Mouse (Mus musculus) forebrain, embryonic 13.5 days (tissue): ENCODE results near the gene Pitx2. TPM values are rescaled to one million over a fixed set of nuclear protein-coding genes. Genes with fewer than 3 reads are reported as not detected.

Source experiments
- ATAC-seq: fragments of 200-750 bp; cut with Nextera tagmentation; 2 replicates; pipeline ENCODE4 v1.8.0; 2017
- H3K27ac ChIP-seq: fragments of 300-500 bp; sonication (generic); 2 replicates; pipeline ENCODE4 v1.5.1; 2015; ENCODE audit warnings: inconsistent platforms, mild to moderate bottlenecking, moderate library complexity
- H3K27me3 ChIP-seq: fragments of 300-500 bp; sonication (generic); 2 replicates; pipeline ENCODE4 v1.6.1; 2015; ENCODE audit warnings: mild to moderate bottlenecking, inconsistent platforms
- H3K36me3 ChIP-seq: fragments of 300-500 bp; sonication (generic); 2 replicates; pipeline ENCODE4 v1.6.1; 2015; ENCODE audit warnings: mild to moderate bottlenecking, inconsistent platforms; ENCODE audit not compliant: poor library complexity, severe bottlenecking
- H3K4me1 ChIP-seq: fragments of 300-500 bp; sonication (generic); 2 replicates; pipeline ENCODE4 v1.6.1; 2015; ENCODE audit warnings: inconsistent platforms
- H3K4me2 ChIP-seq: fragments of 300-500 bp; sonication (generic); 2 replicates; pipeline ENCODE4 v1.6.1; 2015; ENCODE audit warnings: inconsistent platforms, mild to moderate bottlenecking, moderate library complexity
- H3K4me3 ChIP-seq: fragments of 300-500 bp; sonication (generic); 2 replicates; pipeline ENCODE4 v1.5.1; 2015; ENCODE audit warnings: mild to moderate bottlenecking, inconsistent platforms
- H3K9ac ChIP-seq: fragments of 300-500 bp; sonication (generic); 2 replicates; pipeline ENCODE4 v1.6.1; 2015; ENCODE audit warnings: mild to moderate bottlenecking, inconsistent platforms
- H3K9me3 ChIP-seq: fragments of 300-500 bp; sonication (generic); replicated peaks from 2 replicates; pipeline ENCODE4 v1.6.1; 2016; ENCODE audit warnings: inconsistent platforms
- WGBS: fragments of 180-500 bp; shearing (Covaris S2); methylation state at CpG from one replicate; pipeline ENCODE4 v1.1.7; 2015; 5-methylcytosine and 5-hydroxymethylcytosine counted together
- polyA plus RNA-seq: library from polyadenylated mRNA; unstranded; fragments of >200 nt; fragmentation: Nextera tagmentation; extraction: Ambion mirVana; gene quantifications from 2 replicates; pipeline ENCODE4 v1.2.1, GENCODE M21; 2015

The Pitx2 gene
- polyA plus RNA-seq, 1 experiment from 2014 or later = 7.2 TPM

- H3K27ac ChIP-seq = no peak overlapping the region
- peak overlapping the region; percentile 51 for H3K4me3 ChIP-seq
- no peaks in the 10 kb centered on the region for H3K36me3 ChIP-seq
- WGBS = 1% methylated on average over 34 of the region's 34 CpGs
- H3K9ac ChIP-seq = peak overlapping the region; percentile 52
- H3K9me3 ChIP-seq = no peaks in the 10 kb centered on the region
- peaks cover 98% of the 10 kb centered on the region for H3K27me3 ChIP-seq
- ATAC-seq = peak; percentile 8
- H3K4me2 ChIP-seq = peak overlapping the region; percentile 89
- peaks cover 28% of the 10 kb centered on the region for H3K4me1 ChIP-seq
Observed at GRCm38 (mm10) chr3:129214146-129214665, 14.5 kb downstream of the Pitx2 start.

GRCm38 (mm10) chr3:129214666-129215161 lies 15.0 kb downstream of the Pitx2 start:
- peaks cover 28% of the 10 kb centered on the region for H3K4me1 ChIP-seq
- H3K9me3 ChIP-seq = no peaks in the 10 kb centered on the region
- H3K4me3 ChIP-seq = peak overlapping the region; percentile 51
- no peaks in the 10 kb centered on the region for H3K36me3 ChIP-seq
- no peak overlapping the region for H3K27ac ChIP-seq
- WGBS = under 1% methylated on average over 31 of the region's 31 CpGs
- H3K9ac ChIP-seq = no peak overlapping the region
- H3K27me3 ChIP-seq = peaks cover 98% of the 10 kb centered on the region
- no peak for ATAC-seq
- peak overlapping the region; percentile 89 for H3K4me2 ChIP-seq

DNA sequence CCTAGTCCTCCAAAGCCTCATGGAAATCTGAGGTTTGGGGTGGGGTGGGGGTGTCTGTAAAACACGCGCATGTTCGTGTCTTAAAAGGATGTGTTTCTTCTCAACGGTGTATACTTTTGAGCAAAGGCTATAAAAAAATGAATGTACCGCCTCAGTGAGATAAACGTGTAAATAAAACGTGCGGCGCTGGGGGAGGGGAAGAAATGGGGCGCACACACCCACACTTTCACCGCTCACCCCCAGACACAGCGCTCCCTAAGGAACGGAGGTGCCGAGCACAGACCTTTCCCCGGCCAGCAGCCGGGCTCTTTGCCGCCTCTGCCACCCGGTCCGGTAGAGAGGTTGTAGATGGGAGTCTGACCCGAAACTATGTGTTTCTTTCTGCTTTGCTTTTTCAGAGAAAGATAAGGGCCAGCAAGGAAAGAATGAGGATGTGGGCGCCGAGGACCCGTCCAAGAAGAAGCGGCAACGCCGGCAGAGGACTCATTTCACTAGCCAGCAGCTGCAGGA lies 15.6 kb downstream of the Pitx2 start:
- Histone ChIP-seq H3K27me3 (peaks cover 98% of the 10 kb centered on the region), H3K9me3 (no peaks in the 10 kb centered on the region), H3K27ac (no peak overlapping the region), H3K4me2 (peak overlapping the region; percentile 32), H3K4me1 (peaks cover 28% of the 10 kb centered on the region), H3K4me3 (peak overlapping the region; percentile 15), H3K36me3 (no peaks in the 10 kb centered on the region), H3K9ac (no peak overlapping the region)
- under 1% methylated on average over 26 of the region's 26 CpGs for WGBS
- no peak for ATAC-seq

- H3K27ac ChIP-seq = no peak overlapping the region
- peak overlapping the region; percentile 32 for H3K4me2 ChIP-seq
- peaks cover 98% of the 10 kb centered on the region for H3K27me3 ChIP-seq
- H3K9ac ChIP-seq = no peak overlapping the region
- no peaks in the 10 kb centered on the region for H3K9me3 ChIP-seq
- no peaks in the 10 kb centered on the region for H3K36me3 ChIP-seq
- peak overlapping the region; percentile 15 for H3K4me3 ChIP-seq
- peaks cover 28% of the 10 kb centered on the region for H3K4me1 ChIP-seq
- no peak for ATAC-seq
- WGBS = under 1% methylated on average over 35 of the region's 35 CpGs
Observed at GRCm38 (mm10) chr3:129215751-129216331, 16.2 kb downstream of the Pitx2 start.

GRCm38 (mm10) chr3:129216491-129216890 lies 16.8 kb downstream of the Pitx2 start:
- ATAC-seq = no peak
- under 1% methylated on average over 9 of the region's 9 CpGs for WGBS

DNA sequence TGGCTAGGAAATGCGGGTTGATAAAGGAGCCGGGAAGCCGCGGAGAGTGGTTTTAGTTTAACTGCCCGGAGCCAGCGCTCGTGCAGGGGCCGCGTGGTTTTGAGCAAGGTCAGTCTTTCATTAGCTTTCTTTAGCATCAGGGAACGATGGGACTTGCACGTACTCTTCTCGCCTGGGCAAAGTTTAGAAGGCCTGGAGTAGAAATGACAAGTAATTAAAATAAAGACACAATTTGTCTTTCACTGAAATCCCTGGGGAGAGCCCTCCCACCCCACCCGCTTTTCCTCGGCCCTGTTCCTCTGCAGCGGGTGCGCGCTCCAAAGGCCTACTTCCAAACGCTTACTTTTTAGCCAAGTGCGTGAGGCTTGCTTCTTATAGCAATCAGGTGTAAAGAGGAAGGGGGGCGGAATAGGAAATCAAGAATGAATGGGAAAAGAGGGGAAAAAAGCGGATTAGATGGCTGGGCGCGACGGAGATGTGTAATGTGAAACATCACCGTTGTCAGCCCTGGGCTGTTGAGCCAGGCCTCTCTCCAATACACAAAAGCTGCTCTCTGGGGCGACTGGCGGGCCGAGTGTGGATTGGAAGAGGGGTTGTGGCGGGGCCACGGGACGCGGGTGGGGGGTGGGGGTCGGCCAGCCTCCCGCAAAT lies 17.4 kb downstream of the Pitx2 start:
- WGBS = under 1% methylated on average over 34 of the region's 34 CpGs
- Histone ChIP-seq H3K4me1 (peaks cover 28% of the 10 kb centered on the region), H3K4me3 (no peak overlapping the region), H3K9ac (no peak overlapping the region), H3K36me3 (no peaks in the 10 kb centered on the region), H3K4me2 (no peak overlapping the region), H3K27me3 (peaks cover 98% of the 10 kb centered on the region), H3K9me3 (no peaks in the 10 kb centered on the region), H3K27ac (no peak overlapping the region)
- no peak for ATAC-seq

More at GRCm38 (mm10) chr3:129216491-129216890, 16.8 kb downstream of the Pitx2 start:
- peaks cover 98% of the 10 kb centered on the region for H3K27me3 ChIP-seq
- no peak overlapping the region for H3K9ac ChIP-seq
- H3K36me3 ChIP-seq = no peaks in the 10 kb centered on the region
- peaks cover 28% of the 10 kb centered on the region for H3K4me1 ChIP-seq
- H3K4me2 ChIP-seq = no peak overlapping the region
- no peak overlapping the region for H3K4me3 ChIP-seq
- H3K9me3 ChIP-seq = no peaks in the 10 kb centered on the region
- no peak overlapping the region for H3K27ac ChIP-seq

- Histone ChIP-seq H3K27ac (no peak overlapping the region), H3K9me3 (no peaks in the 10 kb centered on the region), H3K4me3 (no peak overlapping the region), H3K9ac (no peak overlapping the region), H3K27me3 (peaks cover 97% of the 10 kb centered on the region), H3K4me1 (peaks cover 28% of the 10 kb centered on the region), H3K4me2 (no peak overlapping the region), H3K36me3 (no peaks in the 10 kb centered on the region)
- under 1% methylated on average over 12 of the region's 12 CpGs for WGBS
- ATAC-seq = no peak
Observed at GRCm38 (mm10) chr3:129217862-129218370, 18.2 kb downstream of the Pitx2 start.

GRCm38 (mm10) chr3:129218371-129218921 lies 18.8 kb downstream of the Pitx2 start:
- Histone ChIP-seq H3K4me1 (peaks cover 26% of the 10 kb centered on the region), H3K4me3 (no peak overlapping the region), H3K9me3 (no peaks in the 10 kb centered on the region), H3K27me3 (peaks cover 97% of the 10 kb centered on the region), H3K27ac (no peak overlapping the region), H3K4me2 (no peak overlapping the region), H3K9ac (no peak overlapping the region), H3K36me3 (no peaks in the 10 kb centered on the region)
- WGBS = under 1% methylated on average over 41 of the region's 41 CpGs
- ATAC-seq = no peak

DNA sequence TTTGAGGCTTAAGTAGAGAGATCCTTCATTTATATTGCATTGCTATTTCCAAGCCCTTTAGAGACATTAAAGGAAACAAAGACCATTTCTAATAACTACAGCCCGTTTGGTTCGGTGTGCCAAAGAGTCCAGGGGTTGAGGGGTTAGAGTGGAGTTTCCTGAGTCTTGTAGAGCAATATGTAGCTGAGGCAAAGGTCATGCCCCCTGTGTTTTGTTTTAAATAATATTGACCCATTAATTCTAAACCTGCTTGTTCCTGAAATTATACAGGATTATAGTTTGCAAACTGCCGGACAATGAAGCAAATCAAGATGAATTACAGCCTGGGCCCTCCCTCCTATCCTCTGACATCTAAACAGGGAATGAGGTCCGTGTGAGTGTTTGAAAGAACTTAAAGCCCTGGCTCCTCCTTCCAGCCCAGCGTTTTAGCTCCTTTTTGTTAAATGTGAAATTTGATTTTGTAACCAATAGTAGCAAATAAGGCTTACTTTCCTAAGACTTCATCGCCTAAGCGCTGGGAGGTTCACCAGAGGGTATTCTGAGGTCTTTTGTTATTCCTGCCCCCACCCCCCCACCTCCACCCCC lies 20.5 kb downstream of the Pitx2 start:
- H3K9ac ChIP-seq = no peak overlapping the region
- no peaks in the 10 kb centered on the region for H3K36me3 ChIP-seq
- H3K4me1 ChIP-seq = peaks cover 9% of the 10 kb centered on the region; the same call in 1 of the 2 replicates
- WGBS = 2% methylated on average over 7 of the region's 7 CpGs
- peaks cover 97% of the 10 kb centered on the region for H3K27me3 ChIP-seq
- no peak for ATAC-seq
- H3K9me3 ChIP-seq = no peaks in the 10 kb centered on the region
- no peak overlapping the region for H3K4me3 ChIP-seq
- H3K4me2 ChIP-seq = no peak overlapping the region
- no peak overlapping the region for H3K27ac ChIP-seq

DNA sequence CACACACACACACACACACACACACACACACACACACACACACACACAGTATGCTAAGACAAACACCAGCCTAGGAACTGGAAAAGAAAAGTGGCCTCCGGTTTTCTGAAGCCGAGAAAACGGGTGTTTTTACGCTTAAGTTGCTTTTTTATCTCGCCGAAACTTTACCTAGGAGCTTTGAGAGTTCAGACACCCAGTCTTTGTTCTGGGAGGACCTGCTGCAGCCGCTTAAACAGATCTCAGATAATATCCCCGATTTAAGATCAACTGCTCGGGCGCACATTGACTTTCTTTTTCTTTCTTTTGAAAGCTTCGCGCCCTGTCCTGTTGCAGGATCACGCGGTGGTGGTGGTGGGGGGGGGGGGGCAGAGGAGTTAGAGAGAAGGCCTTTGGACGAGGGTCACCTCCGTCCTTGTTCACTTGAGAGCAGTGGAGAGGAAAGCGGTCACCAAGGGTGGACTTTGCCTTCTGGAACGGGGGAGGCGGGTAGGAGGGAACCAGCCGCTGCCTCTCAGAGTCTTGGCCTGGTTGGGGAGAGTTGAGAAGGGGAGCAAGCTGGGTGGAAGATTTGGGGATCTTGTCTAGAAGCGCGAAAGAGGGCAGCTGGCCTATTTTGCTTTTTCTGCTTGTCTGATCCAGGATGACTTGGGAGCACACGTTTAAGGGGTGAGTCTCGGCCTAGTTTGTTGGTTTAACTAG lies 21.2 kb downstream of the Pitx2 start:
- H3K27me3 ChIP-seq = peaks cover 97% of the 10 kb centered on the region
- WGBS = under 1% methylated on average over 24 of the region's 24 CpGs
- H3K4me2 ChIP-seq = no peak overlapping the region
- no peak for ATAC-seq
- no peak overlapping the region for H3K4me3 ChIP-seq
- H3K27ac ChIP-seq = no peak overlapping the region
- H3K9me3 ChIP-seq = no peaks in the 10 kb centered on the region
- no peaks in the 10 kb centered on the region for H3K36me3 ChIP-seq
- peaks cover 3% of the 10 kb centered on the region; the same call in 1 of the 2 replicates for H3K4me1 ChIP-seq
- H3K9ac ChIP-seq = no peak overlapping the region
